Mouse (Mus musculus): ENCODE results near the gene Herc6.
"Not testable (repeated sequence)": the region's sequence is repeated elsewhere in the genome, so short reads cannot be mapped to it uniquely, and the experiment has no call there.

Herc6 gene

DNA sequence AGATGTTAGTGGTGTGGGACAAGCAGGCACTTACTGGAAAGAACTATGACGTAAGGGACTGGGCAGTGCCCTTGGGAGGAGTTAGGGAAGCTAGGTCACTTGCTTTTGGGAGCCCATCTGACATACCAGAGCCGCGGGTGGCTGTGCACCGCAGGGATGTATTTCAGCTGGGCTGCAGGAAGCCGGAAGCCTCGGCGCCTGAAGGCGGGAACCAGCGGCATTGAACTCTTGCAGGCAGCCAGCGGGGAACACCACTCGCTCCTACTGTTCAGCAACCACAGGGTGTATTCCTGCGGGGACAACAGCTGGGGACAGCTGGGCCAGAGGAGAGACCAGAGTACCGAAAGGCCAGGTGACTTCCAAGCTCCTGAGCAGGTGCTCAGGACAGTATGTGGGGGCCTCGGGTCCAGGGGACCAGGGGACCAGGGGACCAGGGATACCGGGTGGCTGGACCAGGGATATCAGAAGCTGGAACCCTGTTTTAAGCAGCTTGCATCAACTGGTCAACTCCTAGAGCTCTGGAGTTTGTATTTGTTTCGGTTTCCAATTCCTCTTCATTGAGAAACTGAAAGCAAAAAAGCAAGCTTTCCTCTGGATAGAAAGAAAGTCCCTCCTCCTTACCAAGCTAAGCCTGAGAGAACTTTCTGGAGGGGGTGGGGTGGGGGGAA, at the start of gene Herc6:
Gene Herc6, plus strand, starts transcription at position 120 of the 668 bp plus-strand sequence.
- peak; percentile 73 for DNase-seq (ENCODE audit: low read depth, low spot score)

DNA sequence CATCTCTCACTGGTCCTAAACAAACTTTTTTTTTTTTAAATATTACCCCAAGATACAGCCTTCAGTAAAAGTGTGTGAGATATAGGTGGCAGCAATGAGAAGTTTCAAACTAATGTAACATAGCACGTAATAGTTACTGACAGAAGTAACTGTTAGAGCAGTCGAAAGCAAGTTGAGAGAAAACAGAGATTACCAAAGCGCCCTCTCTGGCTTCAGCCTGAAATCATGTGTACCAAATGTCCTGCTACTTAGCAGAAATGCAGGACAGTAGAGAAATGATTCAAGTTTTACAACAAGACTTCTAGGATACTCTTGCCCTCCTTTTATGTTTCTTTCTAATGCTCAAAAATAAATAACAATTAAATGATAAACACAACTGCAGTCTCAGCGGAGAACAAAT, 49.8 kb upstream of the Herc6 start:
- DNase-seq (ENCODE audit: low read depth, low spot score): no peak

DNA sequence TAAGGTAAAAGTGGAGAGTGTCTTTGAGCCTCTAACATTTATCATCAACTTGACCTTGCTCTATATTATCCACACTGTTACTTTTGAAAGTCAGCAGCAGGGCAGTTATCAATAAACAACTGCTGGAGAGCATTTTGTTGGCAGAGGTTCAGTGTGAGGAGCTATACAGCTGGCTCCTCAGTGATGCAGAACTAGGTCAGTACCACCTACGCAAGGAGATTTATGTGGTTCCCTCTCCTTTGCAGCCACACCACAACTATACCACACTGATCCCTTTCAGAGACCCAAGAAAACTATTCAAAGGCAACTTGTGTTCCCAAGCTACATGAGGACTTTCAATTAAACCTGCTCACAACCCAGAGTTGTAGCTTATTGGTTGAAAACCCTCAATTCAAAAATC, 49.4 kb upstream of the Herc6 start:
- no peak for DNase-seq (ENCODE audit: low read depth, low spot score)

DNA sequence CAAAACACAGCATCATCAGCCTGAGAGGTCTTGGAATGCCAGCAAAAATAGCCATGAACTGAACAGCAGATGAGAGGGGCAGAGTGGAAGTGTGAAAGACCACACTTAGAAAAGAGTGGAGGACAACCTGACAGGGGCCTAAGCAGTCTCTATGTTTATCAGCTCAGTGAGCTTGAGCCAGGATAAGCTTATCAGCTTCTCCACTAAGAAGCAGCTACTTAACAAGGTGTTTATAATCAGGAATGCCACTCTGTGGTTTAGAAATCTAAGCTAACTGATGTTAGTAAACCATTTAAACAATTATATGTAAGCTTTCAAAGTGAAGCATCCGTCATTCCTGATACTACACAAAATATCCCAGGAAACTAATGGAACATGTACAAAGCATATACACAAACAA, 48.8 kb upstream of the Herc6 start:
- DNase-seq (ENCODE audit: low read depth, low spot score): no peak

GRCm38 (mm10) chr6:57533410-57533809, 47.4 kb upstream of the Herc6 start:
- DNase-seq (ENCODE audit: low read depth, low spot score): no peak

GRCm38 (mm10) chr6:57534231-57534610, 46.6 kb upstream of the Herc6 start:
- DNase-seq (ENCODE audit: low read depth, low spot score): peak; percentile 17

- peak; percentile 59 for DNase-seq (ENCODE audit: low read depth, low spot score)
Observed at GRCm38 (mm10) chr6:57534611-57535286, 46.1 kb upstream of the Herc6 start.

GRCm38 (mm10) chr6:57535386-57535936, 45.3 kb upstream of the Herc6 start, which contains the start of gene Ppm1k:
Gene Ppm1k, minus strand, starts transcription at chr6:57535468.
- peak; percentile 98 for DNase-seq (ENCODE audit: low read depth, low spot score)

DNA sequence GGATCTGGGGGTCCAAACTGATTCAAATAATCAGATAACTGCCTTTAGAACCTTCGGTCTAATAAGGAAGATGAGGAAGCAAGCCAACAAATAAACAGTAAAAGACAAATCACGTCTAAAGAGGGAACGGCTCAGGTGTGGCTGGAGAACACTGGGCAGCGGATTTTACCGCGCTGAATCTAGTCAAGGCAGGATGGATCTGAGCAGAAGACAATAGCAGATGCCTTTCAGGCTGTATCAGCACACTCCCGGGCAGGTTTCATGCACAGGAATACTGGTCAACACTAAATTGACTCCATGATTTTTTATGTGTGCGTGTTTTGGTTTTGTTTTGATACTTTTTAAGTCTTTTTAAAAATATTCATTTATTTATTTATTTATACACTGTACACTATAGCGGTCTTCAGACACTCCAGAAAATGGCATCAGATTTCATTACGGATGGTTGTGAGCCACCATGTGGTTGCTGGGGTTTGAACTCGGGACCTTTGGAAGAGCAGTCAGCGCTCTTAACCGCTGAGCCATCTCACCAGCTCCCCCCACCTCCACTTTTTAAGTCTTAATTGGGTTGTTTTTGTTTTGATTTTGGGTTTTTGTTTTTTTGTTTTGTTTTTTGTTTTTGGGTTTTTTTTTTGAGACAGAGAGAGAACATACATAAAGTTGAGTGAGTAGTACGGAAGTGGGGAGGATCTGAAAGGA, 44.7 kb upstream of the Herc6 start:
- DNase-seq (ENCODE audit: low read depth, low spot score): peak; percentile 53

DNA sequence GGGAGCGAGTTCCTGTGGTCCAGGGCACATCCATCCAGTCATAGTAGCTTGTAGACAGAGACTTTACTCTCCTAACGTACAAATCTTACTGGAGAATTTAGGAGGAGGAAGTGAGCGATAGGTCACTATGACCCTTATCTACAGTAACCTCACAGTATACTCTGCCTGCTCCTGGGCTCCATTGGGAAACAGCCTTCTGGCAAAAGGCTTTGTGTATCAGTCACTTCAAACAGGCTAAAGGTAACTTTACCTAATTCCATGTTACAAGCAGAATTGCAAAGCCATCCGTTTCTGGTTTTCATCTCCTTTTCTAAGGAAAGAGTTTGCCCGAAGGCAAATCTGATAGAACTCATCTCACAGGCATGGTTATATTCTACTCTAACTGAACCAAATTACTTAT, 42.9 kb upstream of the Herc6 start:
- DNase-seq (ENCODE audit: low read depth, low spot score): no peak

DNA sequence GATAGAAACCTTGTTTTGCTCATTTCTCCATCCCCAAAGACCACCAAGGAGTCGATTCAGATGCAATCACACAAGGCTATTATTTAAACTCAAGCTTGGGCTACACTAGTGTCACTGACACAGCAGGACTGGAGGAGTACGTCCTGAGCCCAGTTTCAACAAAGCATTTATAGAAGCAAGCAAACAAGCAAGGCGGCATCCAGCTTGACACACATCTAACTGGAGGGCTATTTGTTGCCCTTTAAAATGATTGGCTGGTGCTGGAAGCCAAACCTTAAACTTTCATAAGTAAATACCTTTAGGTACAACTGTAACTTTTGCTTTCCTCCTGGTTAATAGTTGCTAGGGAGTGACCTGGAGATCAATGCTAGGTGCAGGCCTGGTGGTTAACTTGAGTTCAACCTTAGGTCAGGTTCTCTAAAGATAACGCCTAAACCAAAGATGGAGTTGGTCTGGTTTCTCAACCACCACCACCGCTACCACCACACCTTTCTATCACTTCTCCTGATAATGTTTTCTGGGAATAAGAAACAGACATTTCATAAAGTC, 39.8 kb upstream of the Herc6 start:
- no peak for DNase-seq (ENCODE audit: low read depth, low spot score)

GRCm38 (mm10) chr6:57541737-57542335, 39.0 kb upstream of the Herc6 start:
- DNase-seq (ENCODE audit: low read depth, low spot score): peak; percentile 23

DNA sequence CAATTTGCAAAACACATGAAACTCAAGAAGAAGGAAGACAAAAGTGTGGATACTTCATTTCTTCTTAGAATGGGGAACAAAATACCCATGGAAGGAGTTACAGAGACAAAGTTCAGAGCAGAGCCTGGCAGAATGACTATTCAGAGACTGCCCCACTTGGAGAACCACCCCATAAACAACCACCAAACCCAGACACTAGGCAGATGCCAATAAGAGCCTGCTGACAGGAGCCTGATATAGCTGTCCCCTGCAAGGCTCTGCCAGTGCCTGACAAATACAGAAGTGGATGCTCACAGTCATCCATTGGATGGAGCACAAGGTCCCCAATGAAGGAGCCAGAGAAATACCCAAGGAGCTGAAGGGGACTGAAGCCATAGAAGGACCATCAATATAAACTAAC, 37.2 kb upstream of the Herc6 start:
- not testable (repeated sequence) for DNase-seq (ENCODE audit: low read depth, low spot score)

- no peak for DNase-seq (ENCODE audit: low read depth, low spot score)
Observed at GRCm38 (mm10) chr6:57544866-57545265, 35.9 kb upstream of the Herc6 start.

GRCm38 (mm10) chr6:57551211-57551796, 29.5 kb upstream of the Herc6 start:
- DNase-seq (ENCODE audit: low read depth, low spot score): no peak

DNA sequence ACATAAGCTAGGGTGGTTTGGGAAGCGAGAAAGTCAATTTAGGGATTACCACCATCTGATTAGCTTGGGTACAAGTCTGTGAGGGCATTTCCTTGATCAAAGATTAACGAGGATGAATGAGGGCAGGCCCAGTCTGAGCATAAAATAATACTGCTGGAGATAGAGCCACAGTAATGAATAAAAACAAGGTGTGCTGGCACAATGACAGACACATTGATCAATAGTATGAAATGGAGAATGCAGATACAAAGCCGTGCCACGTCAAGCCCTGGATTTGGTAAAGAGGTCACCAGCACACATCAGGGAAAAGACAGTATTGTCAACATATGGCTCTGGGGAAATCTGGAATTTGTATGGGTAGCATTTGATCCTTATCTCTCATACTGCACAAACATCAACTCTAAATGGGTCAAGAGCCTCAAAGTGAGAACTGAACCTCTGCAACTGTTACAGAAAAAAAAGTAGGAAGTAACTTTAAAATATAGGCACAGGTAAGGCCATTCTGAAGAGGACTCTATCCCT, 22.9 kb upstream of the Herc6 start:
- no peak for DNase-seq (ENCODE audit: low read depth, low spot score)

DNA sequence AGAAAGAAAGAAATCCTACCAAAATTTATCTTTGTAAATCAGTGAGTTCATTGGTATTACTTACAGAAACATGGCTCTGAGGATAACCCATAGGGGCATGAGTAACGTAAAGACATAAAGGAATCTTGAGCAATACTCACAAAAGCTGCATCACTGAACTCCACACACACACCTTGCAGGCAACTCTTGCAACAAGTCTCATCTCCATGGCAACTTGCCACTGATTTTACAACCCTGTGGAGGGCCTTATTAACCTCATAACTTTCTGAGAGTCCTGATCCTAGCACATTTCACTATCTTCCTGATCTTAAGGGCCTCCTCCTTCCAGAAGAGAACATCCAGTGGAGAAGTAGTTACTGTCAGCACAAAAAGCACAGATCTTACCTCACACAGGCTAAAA, 17.3 kb upstream of the Herc6 start:
- DNase-seq (ENCODE audit: low read depth, low spot score): no peak

- no peak for DNase-seq (ENCODE audit: low read depth, low spot score)
Observed at GRCm38 (mm10) chr6:57565452-57565851, 15.3 kb upstream of the Herc6 start.

GRCm38 (mm10) chr6:57567630-57568029, 13.2 kb upstream of the Herc6 start:
- no peak for DNase-seq (ENCODE audit: low read depth, low spot score)

DNA sequence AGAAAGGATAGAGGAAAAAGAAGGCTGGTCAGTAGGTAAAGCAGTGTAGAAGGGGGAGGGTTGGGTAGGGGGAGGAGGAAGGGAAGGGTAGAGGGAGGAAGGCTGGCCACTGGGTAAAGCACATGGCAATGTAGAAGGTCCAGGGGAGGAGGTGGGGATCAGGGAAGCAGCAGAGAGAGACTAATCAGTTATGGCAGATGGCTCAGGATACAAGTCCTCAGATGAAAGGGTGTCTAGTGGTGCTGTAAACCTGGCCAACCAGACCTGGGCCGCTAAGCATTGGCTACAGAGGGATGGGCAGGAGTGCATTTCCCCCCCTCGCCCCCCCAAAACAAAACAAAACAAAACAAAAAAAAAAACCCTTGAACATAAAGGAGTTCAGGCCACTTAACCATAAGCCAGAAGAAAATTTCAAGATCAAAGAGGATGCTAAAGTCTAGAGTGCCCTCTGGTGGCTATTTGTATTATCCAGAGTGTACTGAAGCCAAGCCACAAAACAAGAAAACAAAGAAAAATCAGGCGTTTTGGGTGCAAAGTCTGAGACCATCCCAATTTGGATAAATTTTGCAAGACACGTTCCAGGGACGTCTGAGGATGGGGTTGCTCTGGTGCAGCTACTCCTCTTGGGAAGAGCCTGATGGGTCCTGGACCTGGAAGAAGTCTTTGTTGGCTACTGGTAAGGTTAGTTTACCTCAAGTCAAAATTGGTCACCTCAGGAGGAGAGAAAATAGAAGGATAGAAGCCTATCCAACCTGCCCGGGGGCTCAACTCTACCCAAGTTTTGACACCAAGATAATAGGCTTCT, 10.4 kb upstream of the Herc6 start:
- peak; percentile 79 for DNase-seq (ENCODE audit: low read depth, low spot score)
